Mouse (Mus musculus) liver, adult 2 months (tissue): ENCODE measurements around the gene Aqp5.

Experiments used
- CTCF ChIP-seq: fragments of 200-500 bp; IDR thresholded peaks from 2 replicates; pipeline ENCODE4 v1.5.1; 2011; ENCODE audit warnings: low read depth, low read length, control low read depth
- POLR2A ChIP-seq: fragments of 200-500 bp; IDR thresholded peaks from 2 replicates; pipeline ENCODE4 v1.6.1; 2011; ENCODE audit warnings: low read length, control low read depth; ENCODE audit not compliant: insufficient read depth; ENCODE audit errors: extremely low read depth

- TF ChIP-seq POLR2A (no peak), CTCF (no peak)
Measured at GRCm38 (mm10) chr15:99607388-99608113, 17.0 kb downstream of the Aqp5 start.
